Mouse (Mus musculus) embryonic facial prominence, embryonic 11.5 days (tissue): ENCODE data around the gene Kdm1b. TPM values are rescaled to one million over a fixed set of nuclear protein-coding genes. Genes with fewer than 3 reads are reported as not detected.

Experiments used
- ATAC-seq: fragments of 200-750 bp; cut with Nextera tagmentation; replicated peaks from 2 replicates; pipeline ENCODE4 v1.8.0; 2017; ENCODE audit warnings: low read depth; ENCODE audit not compliant: insufficient number of reproducible peaks, low FRiP score, low TSS enrichment
- DNase-seq: peaks from one replicate; pipeline ENCODE4 v3.0.0-alpha.2; 2015; ENCODE audit warnings: low spot score
- H3K27ac ChIP-seq: fragments of 300-500 bp; sonication (generic); replicated peaks from 2 replicates; pipeline ENCODE4 v1.5.1; 2014; ENCODE audit warnings: mild to moderate bottlenecking, low read depth, low read length, control low read depth
- H3K27me3 ChIP-seq: fragments of 300-500 bp; sonication (generic); 2 replicates; pipeline ENCODE4 v1.6.1; 2014; ENCODE audit warnings: mild to moderate bottlenecking, low read length, moderate library complexity, mixed read lengths; ENCODE audit not compliant: control insufficient read depth, insufficient read depth
- H3K36me3 ChIP-seq: fragments of 300-500 bp; sonication (generic); replicated peaks from 2 replicates; pipeline ENCODE4 v1.6.1; 2014; ENCODE audit warnings: low read depth, mild to moderate bottlenecking, low read length, moderate library complexity, mixed read lengths; ENCODE audit not compliant: control insufficient read depth, insufficient read depth
- H3K4me1 ChIP-seq: fragments of 300-500 bp; sonication (generic); 2 replicates; pipeline ENCODE4 v1.6.1; 2014; ENCODE audit warnings: low read length, mixed read lengths; ENCODE audit not compliant: control insufficient read depth, insufficient read depth
- H3K4me2 ChIP-seq: fragments of 300-500 bp; sonication (generic); 2 replicates; pipeline ENCODE4 v1.6.1; 2014; ENCODE audit warnings: low read depth, mild to moderate bottlenecking, control low read depth, low read length, moderate library complexity
- H3K4me3 ChIP-seq: fragments of 300-500 bp; sonication (generic); 2 replicates; pipeline ENCODE4 v1.5.1; 2014; ENCODE audit warnings: low read depth, low read length, control low read depth
- H3K9ac ChIP-seq: fragments of 300-500 bp; sonication (generic); replicated peaks from 2 replicates; pipeline ENCODE4 v1.6.1; 2014; ENCODE audit warnings: mild to moderate bottlenecking, control low read depth, low read length
- H3K9me3 ChIP-seq: fragments of 300-500 bp; sonication (generic); replicated peaks from 2 replicates; pipeline ENCODE4 v1.6.1; 2016; ENCODE audit warnings: mild to moderate bottlenecking, low read length, inconsistent platforms, mixed read lengths; ENCODE audit not compliant: control insufficient read depth
- WGBS: fragments of 180-500 bp; shearing (Covaris S2); extraction: QIAGEN DNeasy Blood & Tissue Kit; methylation state at CpG from one replicate; pipeline ENCODE4 v1.1.7; 2014; 5-methylcytosine and 5-hydroxymethylcytosine counted together
- polyA plus RNA-seq: library from polyadenylated mRNA; unstranded; fragments of >200 nt; fragmentation: Nextera tagmentation; extraction: Ambion mirVana; gene quantifications from 2 replicates; pipeline ENCODE4 v1.2.1, GENCODE M21; 2014

Gene Kdm1b
- 12.3 and 13.5 TPM in 2 replicates for polyA plus RNA-seq

- H3K36me3 ChIP-seq, result no peaks in the 10 kb centered on the region
- H3K4me1 ChIP-seq, result no peaks in the 10 kb centered on the region; the same call in 1 of the 2 replicates
- ATAC-seq (peak; percentile 93), DNase-seq (peak; percentile 97)
- H3K27me3 ChIP-seq, result no peaks in the 10 kb centered on the region
- peak within 1 kb of the TSS; percentile 86 for H3K4me3 ChIP-seq
- H3K4me2 ChIP-seq, result peak within 1 kb of the TSS; percentile 98
- no peaks in the 10 kb centered on the region for H3K9me3 ChIP-seq
- peak within 1 kb of the TSS; percentile 71 for H3K9ac ChIP-seq
- peak within 1 kb of the TSS; percentile 16; the same call in 1 of the 2 replicates for H3K27ac ChIP-seq
- under 1% methylated on average over 48 of the region's 48 CpGs for WGBS
Measured at GRCm38 (mm10) chr13:47043030-47043680, at the start of gene Kdm1b. Gene Kdm1b (plus strand): TSS chr13:47043499.

GRCm38 (mm10) chr13:46997355-46997754 is 45.9 kb upstream of the Kdm1b start:
- H3K4me2 ChIP-seq, result no peak overlapping the region
- WGBS, result 71% methylated on average over 4 of the region's 4 CpGs

GRCm38 (mm10) chr13:46999498-46999897 is 43.8 kb upstream of the Kdm1b start:
- Histone ChIP-seq H3K9ac (no peak overlapping the region), H3K4me1 (no peaks in the 10 kb centered on the region), H3K4me3 (no peak overlapping the region), H3K27me3 (no peaks in the 10 kb centered on the region), H3K9me3 (no peaks in the 10 kb centered on the region), H3K27ac (no peak overlapping the region), H3K36me3 (no peaks in the 10 kb centered on the region), H3K4me2 (no peak overlapping the region)
- DNase-seq (no peak), ATAC-seq (no peak)
- 58% methylated on average over 5 of the region's 5 CpGs for WGBS

More at GRCm38 (mm10) chr13:46997355-46997754, 45.9 kb upstream of the Kdm1b start:
- Histone ChIP-seq H3K36me3 (no peaks in the 10 kb centered on the region), H3K9ac (no peak overlapping the region), H3K27ac (no peak overlapping the region), H3K4me1 (no peaks in the 10 kb centered on the region), H3K27me3 (no peaks in the 10 kb centered on the region), H3K9me3 (no peaks in the 10 kb centered on the region), H3K4me3 (no peak overlapping the region)
- no peak for DNase-seq
- ATAC-seq, result no peak

DNA sequence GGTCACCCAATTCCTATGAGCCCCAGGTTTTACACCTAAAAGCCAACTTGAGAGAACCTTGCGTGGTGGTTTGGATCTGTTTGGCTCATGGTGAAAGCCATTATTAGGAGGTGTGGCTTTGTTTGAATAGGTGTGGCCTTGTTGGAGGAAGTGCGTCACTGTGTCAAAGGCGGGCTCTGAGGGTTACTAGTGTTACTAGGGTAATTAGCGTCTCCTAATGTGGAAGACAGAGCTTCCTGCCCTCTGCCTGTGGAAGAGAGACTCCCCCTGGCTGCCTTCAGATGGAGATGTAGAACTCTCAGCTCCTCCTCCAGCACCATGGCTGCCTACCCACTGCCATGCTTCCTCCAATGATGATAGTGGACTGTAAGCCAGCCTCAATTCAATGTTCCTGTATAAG is 41.7 kb upstream of the Kdm1b start:
- Histone ChIP-seq H3K27ac (no peak overlapping the region), H3K4me2 (no peak overlapping the region), H3K4me1 (no peaks in the 10 kb centered on the region), H3K9me3 (no peaks in the 10 kb centered on the region), H3K27me3 (no peaks in the 10 kb centered on the region), H3K4me3 (no peak overlapping the region), H3K36me3 (no peaks in the 10 kb centered on the region), H3K9ac (no peak overlapping the region)
- ATAC-seq, result no peak
- no peak for DNase-seq
- 92% methylated on average over 4 of the region's 4 CpGs for WGBS

DNA sequence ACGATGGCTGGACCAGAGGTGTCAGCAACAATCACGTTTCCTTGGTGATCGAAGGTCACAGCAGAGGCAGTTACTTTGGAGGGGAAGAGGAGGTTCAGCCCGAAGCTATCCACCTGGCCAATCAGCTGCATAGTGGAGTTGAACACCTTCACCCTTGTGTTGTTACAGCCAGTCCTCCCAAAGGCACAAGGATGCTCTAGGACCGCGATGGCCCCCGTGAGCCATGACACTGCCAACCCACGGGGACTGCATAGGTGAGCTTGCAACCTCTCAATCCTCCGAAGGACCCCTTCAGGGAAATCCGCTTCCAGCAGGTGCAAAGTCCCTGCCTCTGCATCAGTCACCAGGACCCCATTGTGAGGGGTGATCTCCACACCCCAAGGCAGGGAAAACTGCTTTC is 29.6 kb upstream of the Kdm1b start:
- H3K4me3 ChIP-seq, result peak overlapping the region; percentile 61
- H3K4me1 ChIP-seq, result peaks cover 2% of the 10 kb centered on the region
- no peak overlapping the region for H3K9ac ChIP-seq
- DNase-seq (no peak), ATAC-seq (no peak)
- H3K27me3 ChIP-seq, result peaks cover 3% of the 10 kb centered on the region; the same call in 1 of the 2 replicates
- H3K4me2 ChIP-seq, result peak overlapping the region; percentile 99
- no peak overlapping the region for H3K27ac ChIP-seq
- WGBS, result 64% methylated on average over 10 of the region's 10 CpGs
- H3K9me3 ChIP-seq, result peaks cover 2% of the 10 kb centered on the region; the same call in 1 of the 2 replicates
- H3K36me3 ChIP-seq, result no peaks in the 10 kb centered on the region

GRCm38 (mm10) chr13:47014334-47015194 is 28.7 kb upstream of the Kdm1b start, which contains the start of gene Nhlrc1:
Gene Nhlrc1 (minus strand): TSS chr13:47014850.
- WGBS, result 4% methylated on average over 67 of the region's 73 CpGs
- Histone ChIP-seq H3K4me3 (peak within 1 kb of the TSS; percentile 61), H3K36me3 (no peaks in the 10 kb centered on the region), H3K4me2 (peak within 1 kb of the TSS; percentile 99), H3K27me3 (peaks cover 3% of the 10 kb centered on the region; the same call in 1 of the 2 replicates), H3K4me1 (peaks cover 2% of the 10 kb centered on the region), H3K27ac (no peak within 1 kb of the TSS), H3K9ac (peak within 1 kb of the TSS; percentile 64), H3K9me3 (peaks cover 2% of the 10 kb centered on the region; the same call in 1 of the 2 replicates)
- ATAC-seq (peak; percentile 71), DNase-seq (peak; percentile 78)

DNA sequence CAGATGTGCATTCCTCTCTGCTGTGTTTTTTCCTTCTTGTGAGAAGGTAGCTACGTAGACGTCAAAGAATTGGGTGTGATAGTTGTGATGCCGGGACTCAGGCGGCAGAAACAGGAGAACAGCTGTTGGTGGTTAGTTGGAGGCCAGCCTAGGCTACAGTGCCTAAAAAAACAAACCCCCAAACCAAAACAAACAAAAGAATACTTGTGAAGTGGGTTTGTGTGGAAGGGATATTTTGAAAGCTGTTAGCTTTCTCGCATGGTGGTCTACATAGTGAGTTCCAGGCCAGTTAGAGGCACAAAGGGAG is 28.2 kb upstream of the Kdm1b start:
- 58% methylated on average over 5 of the region's 5 CpGs for WGBS
- peak; percentile 18 for DNase-seq
- peak overlapping the region; percentile 64; the same call in 1 of the 2 replicates for H3K9ac ChIP-seq
- H3K27ac ChIP-seq, result no peak overlapping the region
- H3K4me3 ChIP-seq, result no peak overlapping the region; the same call in 1 of the 2 replicates
- peak overlapping the region; percentile 99 for H3K4me2 ChIP-seq
- peaks cover 2% of the 10 kb centered on the region; the same call in 1 of the 2 replicates for H3K9me3 ChIP-seq
- no peaks in the 10 kb centered on the region for H3K36me3 ChIP-seq
- no peak for ATAC-seq
- peaks cover 3% of the 10 kb centered on the region; the same call in 1 of the 2 replicates for H3K27me3 ChIP-seq
- peaks cover 2% of the 10 kb centered on the region for H3K4me1 ChIP-seq
